Mouse (Mus musculus) limb, embryonic 14.5 days (tissue): ENCODE measurements at regions not wholly inside any gene's neighbourhood (a gene's known extent, or its start where the extent isn't known, plus 50 kb on each side); places are given as distances from the start of the nearest gene placed in this dataset.
A peak's percentile ranks its signal among the peaks of the same experiment; 100 is the strongest.

Source experiments
- ATAC-seq: fragments of 200-750 bp; cut with Nextera tagmentation; 2 replicates; pipeline ENCODE4 v1.8.0; 2017; ENCODE audit warnings: low read depth, moderate number of reproducible peaks, moderate TSS enrichment; ENCODE audit not compliant: low FRiP score
- DNase-seq: peaks from one replicate; pipeline ENCODE4 v3.0.0-alpha.2; 2015; ENCODE audit warnings: low spot score
- H3K27ac ChIP-seq: fragments of 300-500 bp; sonication (generic); replicated peaks from 2 replicates; pipeline ENCODE4 v1.5.1; 2014; ENCODE audit warnings: low read depth, mild to moderate bottlenecking, low read length, moderate library complexity, mixed read lengths
- H3K27me3 ChIP-seq: fragments of 300-500 bp; sonication (generic); 2 replicates; pipeline ENCODE4 v1.6.1; 2014; ENCODE audit warnings: low read length, mixed read lengths; ENCODE audit not compliant: control insufficient read depth, insufficient read depth
- H3K36me3 ChIP-seq: fragments of 300-500 bp; sonication (generic); 2 replicates; pipeline ENCODE4 v1.6.1; 2014; ENCODE audit warnings: mild to moderate bottlenecking, low read length, moderate library complexity, mixed read lengths; ENCODE audit not compliant: control insufficient read depth, insufficient read depth
- H3K4me1 ChIP-seq: fragments of 300-500 bp; sonication (generic); 2 replicates; pipeline ENCODE4 v1.6.1; 2014; ENCODE audit warnings: antibody characterized with exemption, low read length, mixed read lengths; ENCODE audit not compliant: control insufficient read depth, insufficient read depth
- H3K4me2 ChIP-seq: fragments of 300-500 bp; sonication (generic); replicated peaks from 2 replicates; pipeline ENCODE4 v1.6.1; 2014; ENCODE audit warnings: low read depth, mild to moderate bottlenecking, low read length, moderate library complexity; ENCODE audit not compliant: severe bottlenecking
- H3K4me3 ChIP-seq: fragments of 300-500 bp; sonication (generic); replicated peaks from 2 replicates; pipeline ENCODE4 v1.5.1; 2014; ENCODE audit warnings: low read length
- H3K9ac ChIP-seq: fragments of 300-500 bp; sonication (generic); 2 replicates; pipeline ENCODE4 v1.6.1; 2014; ENCODE audit warnings: mild to moderate bottlenecking, low read depth, low read length, moderate library complexity; ENCODE audit not compliant: severe bottlenecking
- H3K9me3 ChIP-seq: fragments of 300-500 bp; sonication (generic); 2 replicates; pipeline ENCODE4 v1.6.1; 2016; ENCODE audit warnings: low read length; ENCODE audit not compliant: control insufficient read depth
- POLR2A ChIP-seq: fragments of 200-500 bp; IDR thresholded peaks from 2 replicates; pipeline ENCODE4 v1.8.0; 2012; ENCODE audit warnings: inconsistent platforms, mild to moderate bottlenecking, moderate library complexity, borderline replicate concordance; ENCODE audit not compliant: insufficient read depth, insufficient read length; ENCODE audit errors: extremely low read depth
- WGBS: fragments of 180-500 bp; shearing (Covaris S2); extraction: QIAGEN DNeasy Blood & Tissue Kit; methylation state at CpG from one replicate; pipeline ENCODE4 v1.1.7; 2014; 5-methylcytosine and 5-hydroxymethylcytosine counted together

GRCm38 (mm10) chr14:71359581-71359980 lies 759.9 kb upstream of the Fam160b2 start:
- no peaks in the 10 kb centered on the region for H3K9me3 ChIP-seq

GRCm38 (mm10) chr14:71338219-71338618 lies 738.6 kb upstream of the Fam160b2 start:
- Histone ChIP-seq H3K27me3 (no peaks in the 10 kb centered on the region), H3K36me3 (no peaks in the 10 kb centered on the region), H3K9ac (no peak overlapping the region), H3K4me3 (no peak overlapping the region), H3K27ac (no peak overlapping the region), H3K4me1 (no peaks in the 10 kb centered on the region), H3K4me2 (no peak overlapping the region), H3K9me3 (no peaks in the 10 kb centered on the region)
- no peak for TF ChIP-seq POLR2A
- WGBS = 43% methylated on average over 5 of the region's 5 CpGs
- DNase-seq = peak; percentile 38
- ATAC-seq = no peak

More at GRCm38 (mm10) chr14:71359581-71359980, 759.9 kb upstream of the Fam160b2 start:
- Histone ChIP-seq H3K4me2 (no peak overlapping the region), H3K27ac (no peak overlapping the region), H3K36me3 (no peaks in the 10 kb centered on the region), H3K27me3 (no peaks in the 10 kb centered on the region), H3K4me3 (no peak overlapping the region), H3K4me1 (no peaks in the 10 kb centered on the region), H3K9ac (no peak overlapping the region)
- no peak for TF ChIP-seq POLR2A
- 38% methylated on average over 1 of the region's 1 CpGs for WGBS
- ATAC-seq = no peak
- no peak for DNase-seq

GRCm38 (mm10) chr14:71336906-71337305 lies 737.3 kb upstream of the Fam160b2 start:
- no peak for TF ChIP-seq POLR2A
- no peak for ATAC-seq
- 77% methylated on average over 3 of the region's 3 CpGs for WGBS

GRCm38 (mm10) chr14:71334022-71334421 lies 734.4 kb upstream of the Fam160b2 start:
- no peaks in the 10 kb centered on the region for H3K9me3 ChIP-seq
- ATAC-seq (no peak), DNase-seq (no peak)
- WGBS = 90% methylated on average over 1 of the region's 1 CpGs
- no peak overlapping the region for H3K4me3 ChIP-seq
- TF ChIP-seq POLR2A = no peak
- no peak overlapping the region for H3K4me2 ChIP-seq
- no peaks in the 10 kb centered on the region for H3K27me3 ChIP-seq
- no peak overlapping the region for H3K9ac ChIP-seq
- no peaks in the 10 kb centered on the region for H3K36me3 ChIP-seq
- no peaks in the 10 kb centered on the region for H3K4me1 ChIP-seq
- H3K27ac ChIP-seq = no peak overlapping the region

More at GRCm38 (mm10) chr14:71336906-71337305, 737.3 kb upstream of the Fam160b2 start:
- DNase-seq = no peak
- Histone ChIP-seq H3K4me1 (no peaks in the 10 kb centered on the region), H3K27me3 (no peaks in the 10 kb centered on the region), H3K9me3 (no peaks in the 10 kb centered on the region), H3K27ac (no peak overlapping the region), H3K4me2 (no peak overlapping the region), H3K4me3 (no peak overlapping the region), H3K36me3 (no peaks in the 10 kb centered on the region), H3K9ac (no peak overlapping the region)

GRCm38 (mm10) chr14:71329862-71330630 lies 730.4 kb upstream of the Fam160b2 start:
- no peak overlapping the region for H3K4me2 ChIP-seq
- no peaks in the 10 kb centered on the region for H3K4me1 ChIP-seq
- H3K9me3 ChIP-seq = no peaks in the 10 kb centered on the region
- 42% methylated on average over 5 of the region's 5 CpGs for WGBS
- DNase-seq (no peak), ATAC-seq (no peak)
- TF ChIP-seq POLR2A = no peak
- H3K36me3 ChIP-seq = no peaks in the 10 kb centered on the region
- H3K9ac ChIP-seq = no peak overlapping the region
- H3K4me3 ChIP-seq = no peak overlapping the region
- H3K27ac ChIP-seq = no peak overlapping the region
- H3K27me3 ChIP-seq = no peaks in the 10 kb centered on the region
